Mouse (Mus musculus) testis, adult 10 weeks (tissue): ENCODE results near the gene Klhl24. TPM values are rescaled to one million over a fixed set of nuclear protein-coding genes. Genes with fewer than 3 reads are reported as not detected.

Experiments used
- polyA plus RNA-seq: library from polyadenylated mRNA; stranded (reverse); fragments of 350-450 nt; fragmentation: Illumina TruSeq; extraction: RNeasy Lipid Tissue Mini Kit (QIAGEN cat#74804); gene quantifications from one replicate; pipeline ENCODE4 v1.2.3, GENCODE M21; 2014; ENCODE audit warnings: low read depth, low replicate concordance

The Klhl24 gene
- 94.7 TPM for polyA plus RNA-seq

DNA sequence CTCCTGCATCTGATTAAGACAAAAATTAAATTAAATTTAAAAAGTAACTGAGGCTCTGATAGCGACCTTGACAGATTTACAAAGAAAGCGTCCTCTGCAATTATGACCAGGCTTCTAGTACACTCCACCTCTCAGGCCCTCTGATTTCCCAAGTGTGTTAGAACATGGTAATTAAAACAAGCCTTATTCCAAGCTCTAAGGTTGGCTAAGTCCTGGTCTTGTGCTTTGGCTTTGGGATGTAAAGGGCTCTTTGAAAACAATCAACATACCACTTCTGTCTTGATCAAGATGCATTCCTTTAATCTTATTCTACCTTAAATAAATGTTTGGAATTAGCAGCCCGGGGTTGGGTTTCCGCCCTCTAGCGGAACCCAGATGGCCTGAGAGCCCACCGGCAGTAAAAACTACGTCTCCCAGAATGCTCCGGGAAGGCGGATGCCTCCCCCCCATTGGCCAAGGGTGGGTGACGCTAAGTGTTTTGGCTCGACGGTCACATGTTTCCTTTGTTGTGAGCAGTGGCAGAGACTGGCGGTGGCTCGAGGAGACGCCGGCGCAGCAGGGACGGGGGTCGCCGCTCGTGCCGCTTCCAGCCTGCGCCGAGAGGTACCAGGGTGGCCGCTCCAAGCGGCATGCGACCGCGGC, at the start of gene Klhl24:
Gene Klhl24 (plus strand): TSS at position 474 of the 642 bp plus-strand sequence.

GRCm38 (mm10) chr16:20140772-20141531, 43.6 kb downstream of the Klhl24 start, which contains the start of gene Yeats2:
Gene Yeats2, plus strand, starts transcription at chr16:20141063.

Other genes starting within 250 kb of the Klhl24 start
- gene Klhl6, start 114.5 kb upstream of the Klhl24 start, polyA plus RNA-seq, result 0.45 TPM
- 12.5 TPM for gene Yeats2, start 43.5 kb downstream of the Klhl24 start, polyA plus RNA-seq
- gene Map6d1, start 143.8 kb downstream of the Klhl24 start, polyA plus RNA-seq, result 1.0 TPM
- gene Parl, start 204.8 kb downstream of the Klhl24 start, polyA plus RNA-seq, result 72.8 TPM
- gene Cyp2ab1, start 227.9 kb downstream of the Klhl24 start, polyA plus RNA-seq, result not detected